Mouse (Mus musculus): ENCODE measurements at regions not wholly inside any gene's neighbourhood (a gene's known extent, or its start where the extent isn't known, plus 50 kb on each side); places are given as distances from the start of the nearest gene placed in this dataset.

DNA sequence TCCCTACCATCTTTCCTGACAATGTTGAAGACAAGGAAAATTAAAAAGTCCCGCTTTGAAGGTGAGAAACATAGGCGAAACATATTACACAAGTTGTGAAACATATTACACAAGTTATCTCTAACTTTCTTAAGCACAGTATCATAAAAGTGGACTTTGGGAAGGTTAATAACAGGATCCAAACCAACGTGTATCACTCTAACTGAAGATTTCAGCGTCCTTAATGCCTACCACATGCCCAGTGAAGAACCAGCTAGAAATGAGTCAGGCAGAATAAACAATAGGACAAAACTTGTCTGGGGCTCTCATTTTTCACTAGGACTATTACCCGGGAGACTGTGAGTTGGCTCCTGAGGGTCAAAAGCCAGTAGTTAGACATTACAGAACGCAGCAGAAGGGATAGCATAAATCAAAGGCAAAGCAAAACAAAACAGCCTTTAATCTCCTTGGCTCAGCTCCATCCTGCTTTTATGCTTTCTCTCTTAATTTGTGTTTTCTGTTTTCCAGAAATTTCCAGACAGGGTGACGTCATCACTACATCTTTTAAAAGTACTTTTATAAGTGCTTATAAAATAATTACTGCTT, 618.3 kb upstream of the Sox9 start:
- H3K4me3 ChIP-seq = no peak overlapping the region
- no peaks in the 10 kb centered on the region for H3K79me2 ChIP-seq (ENCODE audit: control insufficient read depth, insufficient read depth)

DNA sequence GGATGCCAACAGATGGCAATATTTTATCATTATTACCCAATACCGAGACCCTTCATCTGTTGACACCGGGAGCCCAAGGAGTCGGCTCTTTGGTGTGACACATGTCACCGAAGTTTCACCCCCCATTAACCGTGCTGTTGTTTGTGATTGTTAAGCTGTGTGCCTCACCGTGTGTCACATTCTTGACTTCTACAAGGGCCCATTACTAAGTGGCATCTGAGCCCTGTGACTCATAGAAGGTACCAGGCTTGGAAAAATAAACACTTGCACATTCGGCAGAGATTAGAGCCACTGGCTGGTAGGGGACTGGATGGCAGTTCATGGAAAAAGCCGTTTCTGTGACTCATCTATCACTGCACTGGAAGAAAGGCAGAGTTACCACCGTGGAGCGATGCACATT, 608.4 kb upstream of the Sox9 start:
- H3K4me3 ChIP-seq = no peak overlapping the region
- no peaks in the 10 kb centered on the region for H3K79me2 ChIP-seq (ENCODE audit: control insufficient read depth, insufficient read depth)

More for the DNA sequence above, 618.3 kb upstream of the Sox9 start:
- Histone ChIP-seq H3K27me3 (ENCODE audit: control insufficient read depth, insufficient read depth, insufficient read length) (no peaks in the 10 kb centered on the region), H3K36me3 (ENCODE audit: control insufficient read depth, insufficient read depth) (no peaks in the 10 kb centered on the region), H3K4me2 (ENCODE audit: low read depth) (peak overlapping the region; percentile 13), H3ac (ENCODE audit: control insufficient read depth, insufficient read length) (no peak overlapping the region)
- TF ChIP-seq USF1 (IDR thresholded peaks at IDR 0.05; ENCODE audit: low read depth) = no peak
- no peak for TF ChIP-seq E2F4 (IDR thresholded peaks at IDR 0.05; ENCODE audit: insufficient read depth)

DNA sequence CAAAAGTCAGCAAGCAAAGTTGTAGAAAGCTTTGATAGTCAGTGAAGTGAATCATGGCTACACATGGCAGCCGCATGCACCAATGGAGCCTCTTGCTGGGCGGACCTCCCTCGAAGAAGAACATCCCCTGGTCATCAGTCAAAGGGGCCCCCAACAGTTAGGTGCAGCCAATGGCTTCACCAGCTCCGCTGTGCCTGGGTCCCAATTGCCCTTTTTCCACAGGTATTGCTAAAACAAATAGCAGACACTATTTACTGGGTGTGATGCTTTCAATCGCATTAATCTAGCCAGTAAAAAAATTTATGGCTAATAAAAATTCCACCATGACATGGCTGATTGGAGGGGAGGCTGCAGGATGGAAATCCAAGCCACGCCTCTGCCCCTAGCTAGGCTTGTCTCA, 606.7 kb upstream of the Sox9 start:
- TF ChIP-seq CEBPB (IDR thresholded peaks at IDR 0.05; ENCODE audit: insufficient read depth, poor library complexity, severe bottlenecking) = no peak
- TF ChIP-seq USF1 (IDR thresholded peaks at IDR 0.05; ENCODE audit: low read depth) = no peak
- no peak for TF ChIP-seq TCF3 (IDR thresholded peaks at IDR 0.05; ENCODE audit: insufficient read length, low read depth)
- TF ChIP-seq MYOG (IDR thresholded peaks at IDR 0.05; ENCODE audit: control insufficient read depth in 1 of 3, insufficient read depth in 1 of 3, insufficient read length in 2 of 3, low read depth in 2 of 3) = no peak
- no peak for TF ChIP-seq E2F4 (IDR thresholded peaks at IDR 0.05; ENCODE audit: insufficient read depth)
- no peak for TF ChIP-seq MAX (IDR thresholded peaks at IDR 0.05; ENCODE audit: low read depth)
- TF ChIP-seq REST (IDR thresholded peaks at IDR 0.05; ENCODE audit: insufficient read depth, insufficient read length) = no peak
- no peak for TF ChIP-seq SRF (IDR thresholded peaks at IDR 0.05; ENCODE audit: control insufficient read depth, insufficient read length, low read depth)
- TF ChIP-seq POLR2AphosphoS2 (IDR thresholded peaks at IDR 0.05; ENCODE audit: insufficient read length, low read depth) = no peak
- no peak for TF ChIP-seq TCF12 (IDR thresholded peaks at IDR 0.05; ENCODE audit: insufficient read depth, poor library complexity, severe bottlenecking)
- TF ChIP-seq POLR2A (IDR thresholded peaks at IDR 0.05; ENCODE audit: insufficient read length, low read depth) = no peak
- no peak for TF ChIP-seq MYOD1 (IDR thresholded peaks at IDR 0.05; ENCODE audit: control insufficient read depth in 1 of 3, insufficient read length in 2 of 3, low read depth in 2 of 3)
- no peak overlapping the region for H3K4me3 ChIP-seq
- no peak overlapping the region for H3K4me2 ChIP-seq (ENCODE audit: low read depth)

More for the DNA sequence above, 608.4 kb upstream of the Sox9 start:
- H3K27me3 ChIP-seq (ENCODE audit: control insufficient read depth, insufficient read depth, insufficient read length) = no peaks in the 10 kb centered on the region
- no peak for TF ChIP-seq E2F4 (IDR thresholded peaks at IDR 0.05; ENCODE audit: insufficient read depth)
- TF ChIP-seq USF1 (IDR thresholded peaks at IDR 0.05; ENCODE audit: low read depth) = no peak
- no peak for TF ChIP-seq MYOG (IDR thresholded peaks at IDR 0.05; ENCODE audit: control insufficient read depth in 1 of 3, insufficient read depth in 1 of 3, insufficient read length in 2 of 3, low read depth in 2 of 3)
- no peak for TF ChIP-seq SRF (IDR thresholded peaks at IDR 0.05; ENCODE audit: control insufficient read depth, insufficient read length, low read depth)
- peak; percentile 38; the same call in 1 of the 2 replicates for TF ChIP-seq CEBPB (IDR thresholded peaks at IDR 0.05; ENCODE audit: insufficient read depth, poor library complexity, severe bottlenecking)
- no peak for TF ChIP-seq MAX (IDR thresholded peaks at IDR 0.05; ENCODE audit: low read depth)
- no peak for TF ChIP-seq MYOD1 (IDR thresholded peaks at IDR 0.05; ENCODE audit: control insufficient read depth in 1 of 3, insufficient read length in 2 of 3, low read depth in 2 of 3)
- no peak overlapping the region for H3ac ChIP-seq (ENCODE audit: control insufficient read depth, insufficient read length)
- no peaks in the 10 kb centered on the region for H3K36me3 ChIP-seq (ENCODE audit: control insufficient read depth, insufficient read depth)
- peak overlapping the region; percentile 63 for H3K4me2 ChIP-seq (ENCODE audit: low read depth)

DNA sequence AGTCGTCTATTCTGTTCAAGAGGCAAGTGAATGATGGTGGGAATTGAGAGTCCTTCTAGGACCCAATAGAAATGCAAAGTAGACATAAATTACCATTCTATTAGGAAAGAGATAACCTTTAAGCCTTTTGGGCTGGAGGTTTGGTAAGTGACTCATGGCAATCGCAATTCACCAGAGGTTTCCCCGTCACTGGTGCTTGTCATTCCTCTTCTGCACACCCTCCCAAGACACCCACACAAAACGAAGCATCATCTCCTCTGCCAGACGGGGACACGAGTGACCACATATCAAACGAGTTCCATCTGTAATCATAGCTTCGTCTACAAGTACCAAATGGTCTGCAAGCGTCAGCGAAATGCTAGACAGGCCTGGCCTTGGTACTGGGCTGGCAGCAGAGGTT, 601.4 kb upstream of the Sox9 start:
- no peaks in the 10 kb centered on the region for H3K27me3 ChIP-seq (ENCODE audit: control insufficient read depth, insufficient read depth, insufficient read length)
- H3ac ChIP-seq (ENCODE audit: control insufficient read depth, insufficient read length) = no peak overlapping the region
- no peaks in the 10 kb centered on the region for H3K36me3 ChIP-seq (ENCODE audit: control insufficient read depth, insufficient read depth)
- peak overlapping the region; percentile 57 for H3K4me2 ChIP-seq (ENCODE audit: low read depth)
- H3K4me3 ChIP-seq = no peak overlapping the region
- no peaks in the 10 kb centered on the region for H3K79me2 ChIP-seq (ENCODE audit: control insufficient read depth, insufficient read depth)
- TF ChIP-seq POLR2A (IDR thresholded peaks at IDR 0.05; ENCODE audit: insufficient read length, low read depth) (no peak), SRF (IDR thresholded peaks at IDR 0.05; ENCODE audit: control insufficient read depth, insufficient read length, low read depth) (no peak), MYOD1 (IDR thresholded peaks at IDR 0.05; ENCODE audit: control insufficient read depth in 1 of 3, insufficient read length in 2 of 3, low read depth in 2 of 3) (no peak), E2F4 (IDR thresholded peaks at IDR 0.05; ENCODE audit: insufficient read depth) (no peak), CEBPB (IDR thresholded peaks at IDR 0.05; ENCODE audit: insufficient read depth, poor library complexity, severe bottlenecking) (no peak), MYOG (IDR thresholded peaks at IDR 0.05; ENCODE audit: control insufficient read depth in 1 of 3, insufficient read depth in 1 of 3, insufficient read length in 2 of 3, low read depth in 2 of 3) (no peak), USF1 (IDR thresholded peaks at IDR 0.05; ENCODE audit: low read depth) (no peak), POLR2AphosphoS2 (IDR thresholded peaks at IDR 0.05; ENCODE audit: insufficient read length, low read depth) (no peak), REST (IDR thresholded peaks at IDR 0.05; ENCODE audit: insufficient read depth, insufficient read length) (no peak), MAX (IDR thresholded peaks at IDR 0.05; ENCODE audit: low read depth) (no peak), TCF3 (IDR thresholded peaks at IDR 0.05; ENCODE audit: insufficient read length, low read depth) (no peak), TCF12 (IDR thresholded peaks at IDR 0.05; ENCODE audit: insufficient read depth, poor library complexity, severe bottlenecking) (no peak)

More for the DNA sequence above, 606.7 kb upstream of the Sox9 start:
- no peaks in the 10 kb centered on the region for H3K79me2 ChIP-seq (ENCODE audit: control insufficient read depth, insufficient read depth)
- no peaks in the 10 kb centered on the region for H3K27me3 ChIP-seq (ENCODE audit: control insufficient read depth, insufficient read depth, insufficient read length)
- H3ac ChIP-seq (ENCODE audit: control insufficient read depth, insufficient read length) = no peak overlapping the region
- H3K36me3 ChIP-seq (ENCODE audit: control insufficient read depth, insufficient read depth) = no peaks in the 10 kb centered on the region

DNA sequence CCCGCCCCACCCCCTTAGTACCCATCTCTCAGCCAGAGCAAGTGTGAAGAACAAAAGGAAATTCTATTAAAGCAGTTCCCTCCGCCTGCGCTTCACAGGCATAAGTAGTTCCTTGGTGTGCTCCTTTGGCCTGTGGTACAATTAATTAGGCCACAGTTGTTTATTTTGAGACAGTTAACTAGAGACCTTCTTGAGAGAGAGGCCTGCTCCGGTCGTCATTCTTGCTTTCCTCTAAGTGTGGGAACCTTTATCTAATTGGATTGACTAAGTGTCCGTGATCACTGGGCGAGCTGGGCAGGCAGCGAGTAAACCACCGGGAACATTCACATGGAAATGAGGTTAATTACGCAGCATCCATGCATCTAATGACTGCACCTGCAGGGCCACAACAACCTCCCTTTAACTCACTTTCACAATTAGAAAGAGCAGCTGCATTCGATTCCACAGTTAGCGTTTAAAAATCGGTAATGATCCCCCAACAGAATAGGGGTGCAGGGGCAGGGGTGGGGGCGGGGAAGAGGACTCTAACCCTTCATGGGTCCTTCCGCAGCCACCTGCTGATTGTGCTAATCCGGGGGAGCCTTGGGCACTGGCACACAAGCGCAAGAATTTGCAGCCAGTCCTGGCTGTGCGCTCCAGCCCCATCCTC, 584.3 kb upstream of the Sox9 start:
- Histone ChIP-seq H3ac (ENCODE audit: control insufficient read depth, insufficient read length) (no peak overlapping the region), H3K36me3 (ENCODE audit: control insufficient read depth, insufficient read depth) (no peaks in the 10 kb centered on the region), H3K27me3 (ENCODE audit: control insufficient read depth, insufficient read depth, insufficient read length) (no peaks in the 10 kb centered on the region), H3K4me3 (no peak overlapping the region), H3K4me2 (ENCODE audit: low read depth) (no peak overlapping the region), H3K79me2 (ENCODE audit: control insufficient read depth, insufficient read depth) (no peaks in the 10 kb centered on the region)
- no peak for TF ChIP-seq E2F4 (IDR thresholded peaks at IDR 0.05; ENCODE audit: insufficient read depth)
- TF ChIP-seq USF1 (IDR thresholded peaks at IDR 0.05; ENCODE audit: low read depth) = no peak
- no peak for TF ChIP-seq SRF (IDR thresholded peaks at IDR 0.05; ENCODE audit: control insufficient read depth, insufficient read length, low read depth)
- TF ChIP-seq MYOD1 (IDR thresholded peaks at IDR 0.05; ENCODE audit: control insufficient read depth in 1 of 3, insufficient read length in 2 of 3, low read depth in 2 of 3) = no peak
- no peak for TF ChIP-seq CEBPB (IDR thresholded peaks at IDR 0.05; ENCODE audit: insufficient read depth, poor library complexity, severe bottlenecking)
- TF ChIP-seq TCF12 (IDR thresholded peaks at IDR 0.05; ENCODE audit: insufficient read depth, poor library complexity, severe bottlenecking) = no peak
- TF ChIP-seq MAX (IDR thresholded peaks at IDR 0.05; ENCODE audit: low read depth) = no peak
- TF ChIP-seq POLR2A (IDR thresholded peaks at IDR 0.05; ENCODE audit: insufficient read length, low read depth) = no peak
- no peak for TF ChIP-seq POLR2AphosphoS2 (IDR thresholded peaks at IDR 0.05; ENCODE audit: insufficient read length, low read depth)
- no peak for TF ChIP-seq MYOG (IDR thresholded peaks at IDR 0.05; ENCODE audit: control insufficient read depth in 1 of 3, insufficient read depth in 1 of 3, insufficient read length in 2 of 3, low read depth in 2 of 3)
